Mouse (Mus musculus) heart, postnatal 0 days (tissue): ENCODE data around the gene 2310057N15Rik.

Source experiments
- CTCF ChIP-seq: IDR thresholded peaks from 2 replicates; pipeline ENCODE4 v1.5.1; 2016; ENCODE audit warnings: antibody characterized with exemption, control low read depth, low read depth
- EP300 ChIP-seq: IDR thresholded peaks from 2 replicates; pipeline ENCODE4 v1.6.1; 2016; ENCODE audit warnings: antibody characterized with exemption, low read depth

- TF ChIP-seq CTCF (no peak), EP300 (no peak)
These were observed at the start of gene 2310057N15Rik for GRCm38 (mm10) chr16:88774106-88774505.
